Mouse (Mus musculus) heart, postnatal 25 days (tissue): ENCODE results near the gene Hyal3. TPM values are rescaled to one million over a fixed set of nuclear protein-coding genes. Genes with fewer than 3 reads are reported as not detected.
"Not testable (repeated sequence)": the region's sequence is repeated elsewhere in the genome, so short reads cannot be mapped to it uniquely, and the experiment has no call there.

Experiments used
- DNase-seq: peaks from one replicate; pipeline ENCODE4 v3.0.0; 2022; ENCODE audit warnings: low spot score
- intact Hi-C: fragments of 180-260 bp; cut with DNase I; formaldehyde crosslinking; loops from one replicate; pipeline ENCODE4 v1.15.1; 2025
- total RNA-seq, 2 experiments: library from RNA; stranded (reverse); gene quantifications; 2 replicates each; pipeline ENCODE4 v1.2.3; 2021

Gene Hyal3
- total RNA-seq, 2 experiments from 2014 or later: 0.45 to 0.62 TPM

DNA sequence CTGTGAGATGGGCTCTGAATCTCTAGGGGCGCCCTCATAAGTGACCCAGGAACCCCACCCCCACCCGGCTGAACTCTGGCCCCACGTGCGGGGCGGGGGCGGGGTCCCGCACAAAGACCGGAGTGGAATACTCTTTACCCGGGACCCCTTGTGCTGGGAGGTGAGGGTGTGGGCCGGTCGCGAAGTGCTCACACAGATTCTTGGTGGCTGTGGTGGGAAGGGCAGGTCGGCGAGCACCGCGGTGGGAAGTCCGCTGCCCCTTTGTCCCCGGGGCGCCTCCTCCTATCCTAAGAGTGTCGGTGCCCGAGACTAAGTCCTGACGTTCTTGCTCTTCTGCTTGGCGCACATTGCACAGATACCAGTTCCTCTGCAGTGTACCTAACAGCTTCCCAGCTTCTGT is 11.3 kb upstream of the Hyal3 start:
- no peak for DNase-seq
- intact Hi-C loops: loop anchor here (5.0 kb wide), 1 partner anchor 58 kb away; no protein-coding TSS in a partner anchor

DNA sequence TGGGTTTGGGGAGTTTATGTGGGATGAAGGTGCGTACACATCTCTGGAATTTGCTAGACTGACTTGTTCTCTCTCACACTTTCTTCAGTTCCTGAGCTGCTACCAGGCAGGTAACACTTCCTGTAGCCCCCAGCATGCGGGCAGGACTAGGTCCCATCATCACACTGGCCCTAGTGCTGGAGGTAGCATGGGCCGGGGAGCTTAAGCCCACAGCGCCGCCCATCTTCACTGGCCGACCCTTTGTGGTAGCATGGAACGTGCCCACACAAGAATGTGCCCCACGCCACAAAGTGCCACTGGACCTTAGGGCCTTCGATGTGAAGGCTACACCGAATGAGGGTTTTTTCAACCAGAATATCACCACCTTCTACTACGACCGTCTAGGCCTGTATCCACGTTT is 10.6 kb upstream of the Hyal3 start:
- intact Hi-C loops: no loop called here

DNA sequence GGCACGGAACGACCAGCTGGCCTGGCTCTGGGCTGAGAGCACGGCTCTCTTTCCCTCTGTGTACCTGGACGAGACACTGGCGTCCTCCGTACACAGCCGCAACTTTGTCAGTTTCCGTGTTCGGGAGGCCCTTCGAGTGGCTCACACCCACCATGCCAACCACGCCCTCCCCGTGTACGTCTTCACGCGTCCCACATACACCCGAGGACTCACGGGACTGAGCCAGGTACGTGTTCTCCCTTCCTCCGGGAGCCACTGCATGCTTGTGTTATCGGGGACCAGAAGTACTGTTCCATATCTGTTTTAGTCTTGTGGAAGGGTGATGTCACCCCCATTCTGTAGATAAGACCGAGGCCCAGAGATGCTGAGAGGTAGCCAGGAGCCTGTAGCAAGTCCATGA is 9.8 kb upstream of the Hyal3 start:
- intact Hi-C loops: no loop called here
- no peak for DNase-seq

More for the DNA sequence above, 10.6 kb upstream of the Hyal3 start:
- no peak for DNase-seq

DNA sequence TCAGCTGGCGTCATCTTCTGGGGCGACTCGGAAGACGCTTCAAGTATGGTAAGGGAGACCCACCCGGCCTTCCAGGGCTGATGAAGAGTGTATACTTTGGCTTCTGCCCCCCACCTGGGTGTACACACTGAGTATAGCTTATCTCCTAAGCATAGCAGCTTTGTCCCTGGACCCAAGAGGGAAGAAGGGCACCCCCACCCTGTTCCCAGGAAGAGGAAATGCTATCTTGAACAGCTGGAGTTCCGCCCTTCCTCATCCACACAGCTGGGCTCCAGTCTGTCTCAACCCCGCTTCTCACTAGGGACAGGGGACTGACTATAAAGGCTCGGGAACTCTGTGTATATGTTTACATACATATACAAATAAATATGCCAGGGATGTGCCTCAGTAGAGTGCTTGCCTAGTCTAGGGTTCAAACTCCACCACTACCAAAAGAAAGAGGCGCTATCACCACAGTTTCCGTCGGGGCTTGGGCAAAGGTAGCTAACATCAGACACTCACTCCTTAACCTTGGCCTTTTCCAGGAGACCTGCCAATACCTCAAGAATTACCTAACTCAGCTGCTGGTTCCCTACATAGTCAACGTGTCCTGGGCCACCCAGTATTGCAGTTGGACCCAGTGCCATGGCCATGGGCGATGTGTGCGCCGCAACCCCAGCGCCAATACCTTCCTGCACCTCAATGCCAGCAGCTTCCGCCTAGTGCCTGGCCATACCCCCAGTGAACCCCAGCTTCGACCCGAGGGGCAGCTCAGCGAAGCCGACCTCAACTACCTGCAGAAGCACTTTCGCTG is 8.9 kb upstream of the Hyal3 start:
- no peak for DNase-seq
- intact Hi-C loops: no loop called here

DNA sequence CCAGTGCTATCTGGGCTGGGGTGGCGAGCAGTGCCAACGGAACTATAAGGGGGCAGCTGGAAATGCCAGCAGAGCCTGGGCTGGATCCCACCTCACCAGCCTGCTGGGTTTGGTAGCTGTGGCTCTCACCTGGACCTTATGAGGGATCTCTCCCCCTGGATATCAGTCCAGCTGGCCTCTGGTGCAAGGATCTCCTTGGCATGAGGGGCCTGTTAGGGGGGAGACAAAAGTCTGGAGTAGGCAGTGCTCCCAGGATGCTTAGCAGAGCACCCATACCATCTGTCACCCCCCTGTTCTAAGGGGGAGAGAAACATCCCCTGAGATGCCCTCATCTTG is 8.3 kb upstream of the Hyal3 start:
- DNase-seq: no peak
- intact Hi-C loops: no loop called here

DNA sequence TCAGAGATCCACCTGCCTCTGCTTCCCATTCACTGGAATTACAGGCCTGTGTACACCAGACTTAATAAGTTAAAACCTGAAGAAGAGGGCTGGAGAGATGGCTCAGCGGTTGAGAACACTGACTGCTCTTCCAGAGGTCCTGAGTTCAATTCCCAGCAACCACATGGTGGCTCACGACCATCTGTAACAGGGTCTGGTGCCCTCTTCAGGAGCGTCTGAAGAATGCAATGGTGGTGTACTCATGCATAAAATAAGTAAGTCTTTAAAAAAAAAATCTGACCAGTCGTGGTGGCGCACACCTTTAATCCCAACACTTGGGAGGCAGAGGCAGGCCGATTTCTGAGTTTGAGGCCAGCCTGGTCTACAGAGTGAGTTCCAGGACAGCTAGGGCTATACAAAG is 6.8 kb upstream of the Hyal3 start:
- DNase-seq, intact Hi-C loops: not testable (repeated sequence)

DNA sequence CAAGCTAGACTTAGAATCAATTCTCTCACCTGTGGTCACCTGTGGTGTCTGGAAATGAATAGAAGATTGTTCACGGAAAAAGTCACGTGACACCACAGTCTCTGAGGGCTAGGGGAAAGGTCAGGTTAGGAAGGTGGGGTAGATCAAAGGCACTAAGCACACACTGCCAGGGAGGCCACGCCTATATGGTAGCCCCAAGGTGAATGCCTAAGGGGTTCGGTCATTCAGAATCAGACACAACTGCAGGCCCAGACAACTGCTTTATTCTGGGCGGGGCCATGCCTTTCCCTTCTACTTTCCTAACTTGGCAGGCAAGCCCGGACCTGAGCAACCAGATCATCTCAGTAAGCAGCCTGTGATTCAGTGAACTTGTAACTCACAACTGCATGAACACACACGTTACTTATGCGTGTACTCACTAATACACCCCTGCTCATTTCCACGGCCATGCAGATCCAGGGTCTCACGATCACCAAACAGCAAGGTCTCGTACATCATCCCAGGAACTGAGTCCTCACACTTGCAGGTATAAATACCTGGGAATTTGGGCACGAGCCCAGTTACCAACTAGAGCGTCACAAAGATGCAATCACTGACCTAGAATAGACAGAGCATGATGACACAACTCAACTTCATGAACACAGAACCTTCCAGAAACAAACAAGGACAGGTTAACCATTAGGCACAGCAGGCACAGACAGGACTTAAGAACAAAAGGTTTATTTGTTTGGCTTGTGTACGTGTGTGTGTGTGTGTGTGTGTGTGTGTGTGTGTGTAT is 4.8 kb upstream of the Hyal3 start:
- intact Hi-C loops: no loop called here
- DNase-seq: no peak

DNA sequence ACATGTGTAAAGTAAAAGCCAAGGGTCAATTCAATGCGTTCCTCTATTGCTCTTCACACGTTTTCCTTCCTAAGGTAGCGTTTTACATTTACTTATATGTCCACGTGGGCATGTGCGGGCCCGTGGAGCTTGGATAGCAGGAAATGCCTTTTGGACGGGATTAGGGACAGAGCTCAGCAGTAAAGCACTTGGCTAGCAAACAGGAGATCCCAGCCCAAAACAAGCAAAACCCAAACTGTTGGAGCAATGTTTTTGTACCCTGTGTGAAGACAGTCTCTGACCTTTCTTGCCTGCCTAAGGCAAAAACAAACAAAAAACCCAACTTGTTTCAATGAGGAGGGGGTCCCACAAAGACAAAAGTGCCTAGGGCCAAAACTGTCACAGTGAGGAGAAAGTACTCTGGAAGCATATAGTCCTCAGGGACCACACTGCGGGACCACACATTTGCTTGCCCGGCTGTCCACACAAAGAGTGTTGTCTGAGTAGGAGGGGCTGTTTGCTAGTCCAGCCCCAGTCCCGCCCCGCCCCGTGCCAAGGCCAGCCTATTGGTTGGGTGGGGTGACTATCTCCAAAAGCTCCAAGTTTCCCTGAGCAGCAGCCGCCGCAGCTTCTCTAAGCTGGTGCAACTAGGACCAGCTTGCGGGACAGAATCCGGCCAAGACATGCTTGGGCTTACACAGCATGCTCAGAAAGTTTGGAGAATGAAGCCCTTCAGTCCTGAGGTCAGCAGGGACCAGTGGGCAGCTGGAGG is 4.1 kb upstream of the Hyal3 start, which contains the start of gene Hyal1:
Gene Hyal1, plus strand, starts transcription at position 571 of the 751 bp plus-strand sequence.
- intact Hi-C loops: no loop called here
- DNase-seq: peak; percentile 75

DNA sequence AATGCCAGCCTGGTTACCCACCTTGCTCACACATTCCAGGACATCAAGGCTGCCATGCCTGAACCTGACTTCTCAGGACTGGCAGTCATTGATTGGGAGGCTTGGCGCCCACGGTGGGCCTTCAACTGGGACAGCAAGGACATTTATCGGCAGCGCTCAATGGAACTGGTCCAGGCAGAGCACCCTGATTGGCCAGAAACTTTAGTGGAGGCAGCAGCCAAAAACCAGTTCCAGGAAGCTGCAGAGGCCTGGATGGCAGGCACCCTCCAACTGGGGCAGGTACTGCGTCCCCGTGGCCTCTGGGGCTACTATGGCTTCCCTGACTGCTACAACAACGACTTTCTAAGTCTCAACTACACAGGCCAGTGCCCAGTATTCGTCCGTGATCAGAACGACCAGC is 2.7 kb upstream of the Hyal3 start:
- intact Hi-C loops: no loop called here
- no peak for DNase-seq

DNA sequence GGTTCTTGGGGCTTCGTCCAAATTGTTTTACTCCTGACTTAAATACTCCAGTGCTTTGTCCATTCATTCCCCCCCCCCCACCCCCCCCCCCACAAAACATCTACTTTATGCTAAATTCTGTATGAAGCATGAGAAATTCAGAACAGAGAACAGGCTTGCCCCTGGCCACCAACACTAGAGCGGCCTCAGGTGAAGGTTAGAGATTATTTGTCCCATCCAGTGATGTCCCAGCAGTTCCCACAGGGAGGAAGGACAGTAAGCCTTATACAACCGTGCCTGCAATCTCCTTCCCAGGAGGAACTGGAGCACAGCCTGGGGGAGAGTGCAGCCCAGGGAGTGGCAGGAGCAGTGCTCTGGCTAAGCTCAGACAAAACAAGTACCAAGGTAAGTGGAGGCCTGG is 2.0 kb upstream of the Hyal3 start, which contains the start of gene Naa80:
Gene Naa80, plus strand, starts transcription at position 301 of the 400 bp plus-strand sequence.
- intact Hi-C loops: no loop called here
- DNase-seq: no peak

DNA sequence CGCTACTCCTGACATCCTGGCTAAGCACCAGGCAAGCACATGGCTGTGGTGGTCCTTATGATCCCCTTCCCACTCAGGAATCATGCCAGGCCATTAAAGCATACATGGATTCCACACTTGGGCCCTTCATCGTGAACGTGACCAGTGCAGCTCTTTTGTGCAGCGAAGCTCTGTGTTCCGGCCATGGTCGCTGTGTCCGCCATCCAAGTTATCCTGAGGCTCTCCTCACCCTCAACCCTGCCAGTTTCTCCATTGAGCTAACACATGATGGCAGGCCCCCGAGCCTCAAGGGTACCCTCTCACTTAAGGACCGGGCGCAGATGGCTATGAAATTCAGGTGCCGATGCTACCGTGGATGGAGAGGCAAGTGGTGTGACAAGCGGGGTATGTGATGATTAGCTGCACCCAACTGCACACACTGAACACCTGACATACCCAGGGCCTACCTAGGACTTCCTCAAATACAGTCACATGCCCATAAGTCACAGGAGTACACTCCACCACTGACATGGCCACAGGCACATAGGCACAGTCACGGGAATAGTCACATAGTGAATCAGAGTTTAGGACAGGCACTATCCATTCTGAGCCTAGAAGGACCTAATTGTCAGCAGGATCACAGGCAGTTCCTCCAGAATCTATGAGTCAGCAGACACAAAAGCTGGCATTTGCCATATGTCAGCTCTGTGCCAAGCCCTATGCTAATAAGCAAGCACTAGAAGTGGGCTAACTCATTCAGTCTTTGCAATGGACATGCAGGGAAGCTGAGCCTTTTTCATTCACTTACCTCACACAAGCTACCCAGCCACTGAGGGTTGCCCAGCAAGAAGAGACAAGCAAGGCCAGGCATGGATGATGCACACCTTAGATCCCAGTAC is 1.4 kb upstream of the Hyal3 start:
- DNase-seq: no peak
- intact Hi-C loops: no loop called here

DNA sequence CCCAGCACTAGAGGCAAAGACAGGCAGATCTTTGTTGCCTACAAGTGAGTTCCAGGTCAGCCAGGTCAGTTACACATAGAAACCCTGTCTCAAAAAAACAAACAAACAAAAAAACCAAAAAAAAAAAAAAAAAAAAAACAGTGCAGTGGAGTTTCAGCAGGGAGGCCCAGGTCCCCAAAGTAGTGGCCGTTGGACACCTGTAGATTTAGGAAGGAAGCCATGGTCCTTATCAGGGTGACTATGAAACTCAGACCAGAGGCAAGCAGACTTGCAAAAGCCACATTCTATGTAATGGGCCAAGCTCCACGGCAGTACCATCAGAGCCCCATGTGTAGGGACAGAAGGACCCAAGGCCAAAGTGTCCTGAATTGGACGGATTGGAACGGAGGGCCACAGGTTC is 966 bp downstream of the Hyal3 start:
- intact Hi-C loops: no loop called here

DNA sequence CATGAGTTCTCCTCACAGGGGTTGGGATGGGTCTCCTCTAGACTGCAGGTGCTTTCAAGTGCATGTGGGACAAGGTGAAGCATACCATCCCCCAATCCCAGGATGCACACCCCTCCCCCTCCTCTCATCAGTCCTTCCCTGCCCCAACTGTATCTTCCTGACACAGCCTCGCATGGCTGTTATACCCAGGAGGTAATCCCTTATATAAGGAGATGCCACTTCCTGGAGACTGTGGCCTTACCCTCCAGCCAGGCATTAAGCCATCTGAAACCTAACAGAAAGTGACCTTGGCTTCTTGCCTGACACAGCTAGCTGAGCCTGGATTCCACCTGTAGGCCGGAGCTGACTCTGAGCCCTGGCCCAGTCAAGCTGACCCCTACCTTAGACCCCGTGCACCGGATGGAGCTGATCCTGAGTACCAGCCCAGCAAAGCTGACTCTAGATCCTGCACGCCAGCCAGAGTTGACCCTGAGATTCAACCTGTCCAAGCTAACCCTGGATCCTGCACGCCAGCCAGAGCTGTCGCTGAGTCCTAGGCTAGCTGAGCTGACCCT is 2.0 kb downstream of the Hyal3 start:
- intact Hi-C loops: no loop called here

More for the DNA sequence above, 966 bp downstream of the Hyal3 start:
- DNase-seq: no peak

DNA sequence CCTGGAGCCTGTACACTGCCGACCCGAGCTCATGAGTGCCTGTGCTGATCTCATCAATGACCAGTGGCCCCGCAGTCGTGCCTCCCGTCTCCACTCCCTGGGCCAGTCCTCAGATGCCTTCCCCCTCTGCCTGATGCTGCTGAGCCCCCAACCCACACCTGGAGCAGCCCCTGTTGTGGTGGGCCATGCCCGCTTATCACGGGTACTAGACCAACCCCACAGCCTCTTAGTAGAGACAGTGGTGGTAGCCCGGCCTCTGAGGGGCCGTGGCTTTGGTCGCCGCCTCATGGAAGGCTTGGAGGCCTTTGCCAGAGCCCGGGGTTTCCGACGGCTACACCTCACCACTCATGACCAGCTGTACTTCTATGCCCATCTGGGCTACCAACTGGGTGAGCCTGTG is 2.6 kb downstream of the Hyal3 start:
- DNase-seq: no peak
- intact Hi-C loops: no loop called here

More for the DNA sequence above, 2.0 kb downstream of the Hyal3 start:
- no peak for DNase-seq

DNA sequence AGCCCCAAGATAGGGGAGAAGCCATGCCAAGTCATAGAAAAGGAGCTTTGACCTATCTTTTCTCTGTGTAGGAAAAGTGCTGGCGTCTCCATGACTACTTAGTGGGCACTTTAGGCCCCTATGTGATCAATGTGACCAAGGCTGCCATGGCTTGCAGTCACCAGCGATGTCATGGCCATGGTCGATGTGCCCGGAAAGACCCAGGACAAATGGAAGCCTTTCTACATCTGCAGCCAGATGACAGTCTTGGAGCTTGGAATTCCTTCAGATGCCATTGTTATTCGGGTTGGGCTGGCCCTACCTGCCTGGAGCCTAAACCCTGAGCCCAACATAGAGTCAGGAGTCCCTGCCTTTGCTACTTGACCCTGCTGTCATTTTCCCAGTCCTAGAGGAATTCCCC is 5.9 kb downstream of the Hyal3 start:
- intact Hi-C loops: no loop called here
- DNase-seq: no peak

DNA sequence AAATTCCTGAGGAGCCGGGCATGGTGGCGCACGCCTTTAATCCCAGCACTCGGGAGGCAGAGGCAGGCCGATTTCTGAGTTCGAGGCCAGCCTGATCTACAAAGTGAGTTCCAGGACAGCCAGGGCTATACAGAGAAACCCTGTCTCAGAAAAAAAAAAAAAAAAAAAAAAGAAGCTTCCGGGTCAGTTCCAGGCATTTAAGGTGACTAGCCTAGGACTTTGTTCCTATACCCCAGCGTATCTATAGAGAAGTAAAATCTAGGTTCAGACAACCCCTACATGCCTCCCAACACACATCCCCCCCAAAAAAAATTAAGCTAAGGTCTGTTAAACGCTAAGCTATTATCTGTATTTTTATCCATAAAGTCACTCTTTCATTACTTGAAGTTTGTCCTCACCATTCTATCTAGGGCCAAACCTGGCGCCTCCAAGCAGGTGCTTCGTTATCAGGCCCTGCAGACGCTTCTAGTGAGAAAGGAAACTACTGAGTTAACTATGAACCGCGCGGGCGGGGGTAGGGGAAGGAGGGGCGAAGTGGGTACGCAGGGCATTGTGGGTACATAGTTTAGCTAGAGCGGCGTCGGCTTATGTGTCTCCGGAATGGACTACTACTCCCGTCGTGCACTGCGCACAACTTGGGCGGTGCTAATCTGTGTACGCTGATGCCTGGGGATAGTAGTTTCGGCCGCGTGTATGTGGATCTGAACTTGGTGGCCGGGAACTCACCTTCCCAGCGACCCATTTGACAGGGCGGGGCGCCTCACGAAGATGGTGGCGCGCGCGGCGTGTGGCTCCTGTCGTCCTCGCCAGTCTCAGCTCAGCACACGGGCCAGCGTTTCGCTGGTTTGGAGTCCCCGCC is 6.6 kb downstream of the Hyal3 start, which contains the start of gene Ifrd2:
Gene Ifrd2, plus strand, starts transcription at position 669 of the 859 bp plus-strand sequence.
- intact Hi-C loops: no loop called here
- DNase-seq: peak; percentile 98

DNA sequence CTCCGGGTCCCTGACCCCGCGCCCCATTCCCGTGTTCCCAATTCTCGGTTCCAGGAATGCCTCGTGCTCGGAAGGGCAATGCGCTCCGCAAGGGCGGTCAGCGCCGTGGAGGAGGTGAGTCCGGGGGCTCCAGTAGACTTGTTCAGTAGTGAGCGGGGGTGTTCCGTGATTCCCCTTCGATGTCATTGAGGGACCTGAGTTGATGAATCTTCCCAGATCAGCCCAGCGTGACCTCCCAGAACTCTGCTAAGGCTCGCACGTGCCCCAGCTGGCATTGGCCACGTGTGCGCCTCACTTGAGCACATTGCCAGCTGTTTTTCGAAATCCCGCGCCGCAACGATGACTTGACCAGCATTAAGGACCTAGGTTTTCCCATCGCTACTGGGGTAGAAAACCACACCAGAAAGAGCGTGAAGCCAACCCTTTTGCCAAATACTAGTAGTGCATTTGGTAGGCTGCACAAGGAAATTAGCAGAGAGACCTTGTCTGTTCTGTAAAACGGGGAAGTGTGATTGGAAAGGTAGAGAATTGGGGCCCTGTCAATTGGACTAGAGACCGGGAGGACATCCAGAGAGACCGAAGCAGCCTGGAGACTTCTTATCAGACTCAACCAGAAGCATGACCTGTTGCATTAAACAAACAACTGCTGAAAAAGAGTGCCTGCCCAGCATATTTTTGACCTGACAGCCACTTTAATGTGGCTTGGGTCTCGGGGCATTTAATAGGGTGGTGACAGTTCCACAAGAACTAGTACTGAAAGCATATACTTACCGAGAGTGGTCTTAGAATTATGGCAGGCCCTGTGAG is 7.4 kb downstream of the Hyal3 start:
- intact Hi-C loops: no loop called here
- DNase-seq: no peak
